ENCODE assay signal across 32 mouse cellular contexts in genomic region chr1:31071209-31071608, GRCm38 (mm10).
"Had no signal": no experiment of that assay in that cellular context is flagged by ENCODE, and none has a peak within 500 bp of the region (broad histone marks: within the 10 kb centered on the region; RNA-seq: fewer than 3 reads in every experiment).

No protein-coding gene starts in this region.

- H3K36me3 ChIP-seq: limb, embryonic 10.5 days; limb, embryonic 12.5 days; limb, embryonic 13.5 days; limb, embryonic 15.5 days; liver, embryonic 12.5 days; liver, embryonic 13.5 days; liver, embryonic 15.5 days; lung, embryonic 15.5 days; midbrain, embryonic 10.5 days; midbrain, embryonic 12.5 days; midbrain, embryonic 13.5 days; midbrain, embryonic 15.5 days; neural tube, embryonic 12.5 days had no signal

- H3K4me1 ChIP-seq: limb, embryonic 10.5 days; limb, embryonic 12.5 days; limb, embryonic 13.5 days; limb, embryonic 15.5 days; liver, embryonic 12.5 days; liver, embryonic 13.5 days; megakaryocyte, embryonic 14.5 days; midbrain, embryonic 10.5 days; midbrain, embryonic 12.5 days; midbrain, embryonic 13.5 days; midbrain, embryonic 15.5 days; neural tube, embryonic 12.5 days had no signal

- H3K4me3 ChIP-seq: limb, embryonic 10.5 days; limb, embryonic 12.5 days; limb, embryonic 13.5 days; limb, embryonic 15.5 days; liver, embryonic 12.5 days; liver, embryonic 13.5 days; liver, embryonic 15.5 days; lung, embryonic 15.5 days; megakaryocyte, embryonic 14.5 days; midbrain, embryonic 10.5 days; midbrain, embryonic 12.5 days; midbrain, embryonic 13.5 days; midbrain, embryonic 15.5 days; myocyte; neural tube, embryonic 12.5 days had no signal

- H3K27ac ChIP-seq: limb, embryonic 10.5 days; limb, embryonic 12.5 days; limb, embryonic 13.5 days; limb, embryonic 15.5 days; liver, embryonic 12.5 days; liver, embryonic 13.5 days; liver, embryonic 14.5 days; liver, embryonic 15.5 days; lung, embryonic 15.5 days; macrophage; midbrain, embryonic 10.5 days; midbrain, embryonic 12.5 days; midbrain, embryonic 13.5 days; midbrain, embryonic 15.5 days; neural tube, embryonic 12.5 days had no signal

- H3K27me3 ChIP-seq: limb, embryonic 12.5 days; limb, embryonic 13.5 days; limb, embryonic 15.5 days; liver, embryonic 12.5 days; liver, embryonic 13.5 days; liver, embryonic 15.5 days; lung, embryonic 15.5 days; megakaryocyte, embryonic 14.5 days; midbrain, embryonic 12.5 days; midbrain, embryonic 13.5 days; midbrain, embryonic 15.5 days; neural tube, embryonic 12.5 days had no signal

- H3K4me2 ChIP-seq: limb, embryonic 12.5 days; limb, embryonic 13.5 days; limb, embryonic 15.5 days; liver, embryonic 11.5 days; liver, embryonic 12.5 days; liver, embryonic 13.5 days; liver, embryonic 15.5 days; lung, embryonic 14.5 days; lung, embryonic 15.5 days; midbrain, embryonic 11.5 days; midbrain, embryonic 12.5 days; midbrain, embryonic 13.5 days; midbrain, embryonic 15.5 days; neural tube, embryonic 12.5 days had no signal

- ATAC-seq: liver, embryonic 12.5 days; liver, postnatal 0 days; lung, postnatal 0 days; midbrain, embryonic 13.5 days; midbrain, embryonic 15.5 days; midbrain, embryonic 16.5 days had no signal

- H3K9ac ChIP-seq: limb, embryonic 12.5 days; limb, embryonic 13.5 days; limb, embryonic 15.5 days; liver, embryonic 12.5 days; liver, embryonic 13.5 days; liver, embryonic 14.5 days; liver, embryonic 15.5 days; liver, postnatal 0 days; lung, embryonic 14.5 days; lung, embryonic 15.5 days; midbrain, embryonic 12.5 days; midbrain, embryonic 13.5 days; midbrain, embryonic 15.5 days; neural tube, embryonic 12.5 days had no signal

- DNase-seq: left cerebral cortex, postnatal 4 days; liver; liver, embryonic 13.5 days; liver, postnatal 0 days; lung, adult 18-20 months; lung, adult 2 months; lung, embryonic 14.5 days; lung, postnatal 10 days; lung, postnatal 14 days; lung, postnatal 36 days; lung, postnatal 4 days; midbrain, embryonic 14.5 days had no signal

- H3K9me3 ChIP-seq: limb, embryonic 10.5 days; limb, embryonic 12.5 days; limb, embryonic 13.5 days; limb, embryonic 15.5 days; liver, embryonic 12.5 days; liver, embryonic 13.5 days; liver, embryonic 15.5 days; lung, embryonic 15.5 days; megakaryocyte, embryonic 14.5 days; midbrain, embryonic 10.5 days; midbrain, embryonic 12.5 days; midbrain, embryonic 13.5 days; midbrain, embryonic 15.5 days; neural tube, embryonic 12.5 days had no signal
